Mouse (Mus musculus) ES-CJ7 (cell line): Measurements from ENCODE around the gene 1700061G19Rik.

Experiments used
- DNase-seq: peaks from one replicate; pipeline ENCODE4 v3.0.0; 2011; ENCODE audit warnings: low read depth, low spot score

1700061G19Rik gene

DNA sequence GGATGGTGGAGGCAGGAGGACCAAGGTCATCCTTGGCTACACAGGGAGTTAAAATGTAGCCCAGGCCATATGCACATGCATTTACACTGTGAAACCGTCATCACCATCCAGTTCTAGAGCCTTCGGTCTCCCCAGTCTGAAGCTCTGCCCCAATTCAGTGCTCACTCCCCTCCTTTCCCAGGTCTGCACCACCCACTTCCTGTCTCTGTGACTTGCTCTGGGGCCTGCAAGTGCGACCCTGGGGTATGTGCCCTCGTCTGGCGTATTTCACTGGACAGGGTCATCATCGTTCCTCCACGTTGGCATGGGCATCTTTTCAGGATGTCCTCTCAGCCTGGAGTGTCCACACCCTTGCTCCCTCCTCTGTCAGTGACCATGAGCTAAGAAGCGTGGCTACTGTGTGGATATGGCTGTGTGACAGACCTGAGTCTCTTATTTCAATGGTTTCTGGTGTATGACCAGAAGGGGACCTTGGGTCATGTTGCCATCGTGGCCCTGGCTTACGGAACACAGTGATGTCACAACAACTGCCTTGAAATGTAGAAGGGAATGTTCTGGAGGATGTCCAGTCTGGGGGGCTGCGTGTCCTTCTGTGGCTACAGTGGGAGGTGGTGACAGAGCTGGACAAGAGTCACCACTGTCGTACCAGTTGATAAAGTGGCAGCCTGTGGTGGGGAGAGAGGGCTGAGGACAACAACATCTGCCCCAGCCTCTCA, at the start of gene 1700061G19Rik:
1700061G19Rik (plus strand) TSS at position 542 of the 716 bp plus-strand sequence.
- no peak for DNase-seq

DNA sequence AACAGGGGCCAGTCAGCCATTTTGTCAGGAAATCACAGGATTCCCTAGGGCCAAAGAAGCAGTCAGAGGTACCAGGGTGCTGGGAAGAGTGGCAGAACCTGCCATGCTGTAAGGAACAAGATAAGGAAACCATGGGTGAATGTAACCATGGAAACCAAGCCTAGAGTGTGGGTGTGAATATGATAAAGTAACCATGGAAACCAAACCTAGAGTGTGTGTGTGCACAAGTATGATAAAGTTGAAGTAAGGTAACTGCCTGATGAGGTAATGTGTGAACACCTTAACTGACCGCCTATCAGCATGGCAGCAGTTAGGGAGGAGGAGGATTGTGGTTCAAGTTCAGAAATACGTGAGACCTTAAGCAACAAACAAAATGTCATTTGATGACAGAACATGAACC, 48.6 kb upstream of the 1700061G19Rik start:
- no peak for DNase-seq

DNA sequence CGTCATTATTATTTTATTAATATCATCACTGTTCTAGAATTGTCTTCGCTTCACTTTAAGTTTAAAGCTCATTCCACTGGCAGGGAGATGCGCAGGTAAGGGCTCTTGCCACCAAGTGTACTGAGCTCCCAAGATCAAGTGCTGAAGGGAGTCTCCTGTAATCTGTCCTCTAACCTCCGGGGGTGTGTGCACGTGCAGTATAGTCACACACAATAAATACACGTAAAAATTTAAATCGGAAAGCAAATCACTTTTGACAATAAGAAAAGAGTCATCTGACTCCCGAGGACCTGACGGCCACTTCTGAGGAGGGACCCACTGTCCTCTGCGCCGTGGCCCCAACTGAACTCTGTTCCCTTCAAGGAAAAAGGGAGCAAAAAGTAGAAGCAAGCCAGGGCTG, 46.1 kb upstream of the 1700061G19Rik start:
- DNase-seq = no peak

DNA sequence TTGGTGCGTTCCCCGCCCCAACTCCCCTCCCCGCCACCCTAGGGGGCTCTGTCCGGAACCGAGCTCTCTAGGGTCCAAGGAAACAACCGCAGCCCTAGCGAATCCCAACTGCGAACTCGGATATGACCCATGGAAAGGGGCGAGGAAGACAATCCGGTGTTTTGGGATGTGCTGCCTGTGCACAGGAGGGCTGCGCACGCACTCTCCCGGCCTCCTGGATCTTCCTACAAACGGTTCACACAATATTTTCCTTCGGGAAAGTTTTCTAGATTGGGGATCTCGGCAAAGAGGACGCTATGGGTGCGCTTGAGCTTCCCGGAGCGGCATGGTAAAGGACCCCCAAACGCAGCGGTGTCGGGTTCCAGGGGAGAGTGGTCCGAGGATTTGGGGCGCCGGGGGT, 45.5 kb upstream of the 1700061G19Rik start:
- DNase-seq = peak; percentile 59

DNA sequence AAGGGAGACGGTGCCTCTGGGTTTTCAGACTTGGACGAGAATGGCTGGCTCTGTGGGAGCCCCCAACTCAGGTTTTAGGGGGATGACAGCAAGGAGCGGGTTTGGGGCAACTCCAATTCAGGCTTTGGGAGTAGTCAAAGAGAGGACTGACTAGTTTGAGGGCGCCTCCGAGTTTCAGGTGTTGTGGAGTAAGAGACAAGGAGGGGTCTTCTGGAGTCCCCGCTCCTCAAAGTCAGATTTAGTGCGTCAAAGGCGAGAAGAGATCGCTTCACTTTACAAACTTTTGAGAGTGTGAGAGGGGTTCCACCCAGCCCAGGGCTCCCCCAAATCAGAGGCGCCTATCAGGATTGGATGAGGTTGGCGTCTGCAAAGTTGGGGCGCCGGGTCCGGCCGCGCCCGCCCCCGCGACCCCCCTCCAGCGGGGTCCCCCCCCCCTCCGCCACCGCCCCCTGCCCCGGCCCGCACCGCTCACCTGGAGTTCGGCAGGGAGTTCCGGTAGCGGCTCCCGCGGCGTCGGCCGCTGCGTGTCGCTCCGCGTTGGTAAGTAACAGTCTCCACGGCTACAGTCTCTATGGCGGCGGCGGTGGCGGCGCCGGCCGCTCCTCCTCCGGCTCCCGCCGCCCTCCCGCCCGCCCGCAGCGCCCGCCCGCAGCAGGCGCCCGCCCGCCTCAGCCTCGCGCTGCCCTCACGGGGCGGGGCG, 44.7 kb upstream of the 1700061G19Rik start, which contains the start of gene Rfx2:
Rfx2 (minus strand) TSS at position 603 of the 700 bp plus-strand sequence.
- no peak for DNase-seq

DNA sequence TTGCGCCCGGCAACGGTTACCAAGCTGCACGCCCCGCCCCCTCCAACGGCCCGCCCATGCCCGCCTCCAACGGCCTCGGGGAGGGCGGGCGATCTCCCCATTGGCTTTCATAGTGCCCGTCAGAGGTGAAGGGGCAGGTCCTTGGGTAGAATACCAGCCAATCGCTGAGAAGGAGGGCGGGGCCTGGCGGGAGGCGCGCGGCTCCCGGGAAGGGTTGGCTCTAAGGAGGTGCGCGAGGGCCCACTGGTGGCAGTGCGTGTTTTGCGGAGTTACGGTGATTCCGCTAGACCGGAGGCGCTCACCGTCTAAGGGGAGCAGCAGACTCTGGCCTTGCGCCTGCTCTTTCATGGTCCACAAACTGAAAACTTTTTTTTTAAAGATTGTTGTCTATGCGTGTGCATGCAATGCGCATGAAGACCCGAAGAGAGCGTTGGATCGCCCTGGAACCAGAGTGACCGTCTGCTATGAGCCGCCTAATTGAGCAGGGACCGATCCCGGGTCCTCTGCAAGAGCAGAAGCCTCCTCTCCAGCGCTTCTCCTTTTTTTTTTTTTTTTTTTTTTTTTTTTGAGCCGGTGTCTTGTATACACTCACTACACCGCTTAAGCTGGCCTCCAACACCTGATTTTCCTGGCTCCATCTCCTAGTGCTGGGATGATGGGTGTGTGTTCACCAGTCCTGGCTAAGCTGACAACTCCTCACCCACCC, 44.0 kb upstream of the 1700061G19Rik start:
- DNase-seq = peak; percentile 98

DNA sequence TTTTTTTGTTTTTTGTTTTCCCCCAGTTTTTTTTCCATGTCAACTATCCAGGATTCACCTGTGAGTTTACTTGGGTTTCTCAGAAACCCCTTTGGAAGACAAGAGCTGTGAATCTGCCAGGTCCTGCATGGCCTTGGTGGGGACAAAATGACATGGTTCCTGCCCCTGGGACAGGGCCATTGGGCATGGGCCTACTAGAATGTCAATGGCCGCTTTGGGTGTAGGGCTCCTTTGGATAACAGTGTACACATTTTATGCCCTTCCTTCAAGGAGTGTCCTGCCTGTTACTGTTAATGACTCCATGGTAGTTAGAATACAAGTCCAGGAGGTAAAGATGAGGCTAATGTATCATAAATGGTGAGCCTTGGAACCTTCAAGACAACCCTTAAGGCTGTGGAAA, 42.4 kb upstream of the 1700061G19Rik start:
- DNase-seq = no peak

DNA sequence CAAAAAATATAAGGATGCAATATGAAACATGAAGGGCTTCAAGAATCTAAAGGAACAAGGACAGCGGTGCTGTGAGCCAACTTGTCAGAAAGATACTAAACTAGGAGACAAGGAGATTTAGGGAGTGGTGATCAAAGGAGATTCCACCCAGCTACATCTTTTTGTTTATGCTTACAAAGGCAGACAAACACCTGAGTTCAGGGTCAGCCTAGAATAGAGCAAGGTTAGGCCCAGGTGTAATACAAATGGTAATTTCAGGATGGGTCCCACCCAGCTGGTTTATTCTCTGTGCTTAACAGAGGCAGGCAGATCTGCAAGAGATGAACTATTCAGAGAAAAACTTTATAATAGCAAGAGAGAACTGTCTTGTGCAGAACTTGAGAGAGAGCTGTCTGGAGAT, 41.9 kb upstream of the 1700061G19Rik start:
- DNase-seq = peak; percentile 96

DNA sequence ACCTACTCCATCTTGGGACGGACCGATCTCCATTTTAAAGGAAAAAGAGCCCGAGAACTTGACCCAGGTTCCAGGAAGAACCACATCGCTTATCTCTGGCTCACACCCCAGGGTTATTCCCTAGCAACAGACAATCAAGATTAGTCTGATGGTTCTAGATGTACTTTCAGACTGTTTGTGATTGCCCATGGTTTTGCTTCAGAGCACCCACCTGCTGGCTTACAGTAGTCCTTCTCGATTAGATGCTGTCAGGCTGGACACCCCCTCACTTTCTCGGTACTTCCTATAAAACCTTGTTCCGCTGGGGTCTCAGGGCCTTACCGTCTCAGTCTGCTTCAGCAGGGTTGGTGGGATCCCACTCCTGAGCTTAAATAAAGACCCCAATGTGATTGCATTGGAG, 38.9 kb upstream of the 1700061G19Rik start:
- no peak for DNase-seq

DNA sequence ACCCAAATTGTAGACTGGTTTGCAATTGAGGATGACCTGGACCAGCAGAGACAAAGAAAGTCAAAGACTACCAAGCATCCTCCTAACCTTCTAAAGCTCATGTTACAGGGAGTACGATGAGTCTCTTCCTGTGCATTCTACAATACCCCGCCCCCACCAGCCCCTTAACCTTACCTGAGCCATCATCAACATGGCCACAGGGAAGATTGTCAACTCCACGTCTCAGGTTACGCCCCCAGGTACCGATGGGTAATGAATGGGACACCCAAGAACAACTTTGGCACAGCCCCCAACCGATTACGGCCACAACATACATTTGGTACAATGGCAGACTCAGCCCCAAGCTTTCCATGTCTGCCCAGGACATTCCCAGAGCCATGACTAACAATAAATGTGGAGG, 34.8 kb upstream of the 1700061G19Rik start:
- DNase-seq = peak; percentile 49

DNA sequence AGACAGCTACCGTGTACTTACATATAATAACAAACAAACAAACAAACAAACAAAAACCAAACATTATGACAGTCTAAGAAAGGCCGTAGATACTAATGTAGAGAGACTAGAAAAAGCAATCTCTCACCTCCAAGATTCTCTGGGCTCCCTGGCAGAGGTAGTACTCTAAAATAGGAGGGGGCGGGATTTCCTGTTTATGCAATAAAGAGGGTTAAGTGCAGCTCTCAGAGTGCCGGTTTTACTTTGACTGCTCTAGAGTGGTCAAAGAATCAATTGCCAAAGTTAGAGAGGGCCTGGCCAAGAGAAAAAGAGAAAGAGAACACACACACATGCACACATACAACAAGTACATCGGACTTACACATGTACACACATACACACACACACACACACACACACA, 33.1 kb upstream of the 1700061G19Rik start:
- no peak for DNase-seq

DNA sequence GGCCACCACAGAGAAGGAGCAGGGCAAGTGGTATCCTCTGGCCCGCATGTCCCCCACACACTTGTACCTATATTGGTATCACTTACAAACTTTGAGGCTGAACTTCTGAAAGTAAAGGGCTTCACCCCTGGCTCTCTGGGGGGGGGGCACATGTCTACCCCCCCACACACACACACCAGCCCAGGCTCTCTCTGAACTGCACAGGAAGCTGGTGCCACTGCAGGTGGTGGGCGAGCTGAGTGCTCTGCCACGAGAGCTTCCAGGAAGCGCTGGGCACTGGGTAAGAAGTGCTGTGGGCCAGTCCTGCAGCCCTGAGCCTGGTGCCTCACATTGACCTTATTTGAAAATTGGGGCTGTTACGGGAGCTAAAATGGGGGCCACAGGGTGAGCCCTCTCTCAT, 31.6 kb upstream of the 1700061G19Rik start:
- no peak for DNase-seq

DNA sequence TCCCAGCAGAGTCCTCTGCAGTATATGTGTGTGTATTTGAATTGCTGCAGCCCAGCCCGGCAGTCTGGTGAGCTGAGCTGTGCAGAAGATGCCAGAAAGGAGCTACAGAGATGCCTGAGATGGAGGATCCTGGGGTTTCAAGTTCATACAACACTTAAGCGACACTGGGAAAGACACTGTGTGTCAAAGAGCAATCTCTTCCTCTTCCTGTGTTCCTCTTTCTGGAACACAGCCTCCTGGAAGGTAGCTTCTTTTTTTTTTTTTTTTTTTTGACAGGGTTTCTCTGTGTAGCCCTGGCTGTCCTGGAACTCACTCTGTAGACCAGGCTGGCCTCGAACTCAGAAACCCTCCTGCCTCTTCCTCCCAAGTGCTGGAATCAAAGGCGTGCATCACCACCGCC, 26.5 kb upstream of the 1700061G19Rik start:
- DNase-seq = no peak

DNA sequence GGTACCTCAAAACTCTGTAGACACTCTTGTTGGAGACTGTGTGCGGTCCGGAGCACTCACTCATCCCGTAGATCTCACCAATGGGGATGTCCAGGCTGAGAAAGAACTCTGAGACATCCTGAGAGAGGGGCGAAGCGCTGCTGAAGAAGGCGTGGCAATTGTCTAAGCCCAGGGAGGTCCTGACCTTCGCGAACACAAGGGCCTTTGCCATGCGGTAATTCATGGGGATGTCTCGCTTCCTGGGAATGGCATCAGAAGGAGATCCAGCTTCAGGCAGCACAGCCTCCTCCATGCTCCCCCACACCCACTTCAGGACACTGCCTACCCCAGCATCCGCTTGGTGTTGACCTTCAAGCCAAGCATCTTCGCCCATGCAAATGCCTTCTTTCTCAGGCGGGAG, 25.6 kb upstream of the 1700061G19Rik start:
- peak; percentile 56 for DNase-seq

DNA sequence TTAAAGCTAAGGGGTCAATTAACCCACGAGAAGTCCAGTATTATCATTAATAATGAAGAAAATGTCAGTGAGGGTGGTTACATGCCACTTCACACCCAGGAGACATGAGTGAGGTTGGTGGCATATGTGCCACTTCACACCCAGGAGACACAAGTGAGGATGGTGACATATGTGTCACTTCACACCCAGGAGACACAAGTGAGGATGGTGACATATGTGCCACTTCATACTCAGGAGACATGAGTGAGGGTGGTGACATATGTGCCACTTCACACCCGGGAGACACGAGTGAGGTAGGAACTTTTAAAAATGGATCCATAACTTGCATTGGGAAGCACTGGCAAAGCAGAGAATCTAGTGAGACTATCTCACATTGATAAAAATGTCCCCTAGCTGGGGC, 24.1 kb upstream of the 1700061G19Rik start:
- DNase-seq = no peak

DNA sequence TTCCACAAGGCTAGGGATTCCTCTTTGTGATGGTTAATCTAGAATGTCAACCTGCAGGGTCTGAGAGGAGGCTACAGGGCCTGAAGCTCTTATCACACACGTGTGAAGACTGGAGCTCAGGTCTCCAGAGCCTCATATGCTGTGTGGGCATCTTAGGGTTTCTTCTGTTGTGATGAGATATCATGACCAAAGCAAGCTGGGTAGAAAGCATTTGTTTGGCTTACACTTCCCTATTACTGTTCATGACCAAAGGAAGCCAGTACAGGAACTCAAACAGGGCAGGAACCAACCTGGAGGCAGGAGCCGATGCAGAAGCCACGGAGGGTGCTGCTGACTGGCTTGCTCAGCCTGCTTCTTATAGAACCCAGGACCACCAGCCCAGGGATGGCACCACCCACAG, 19.9 kb upstream of the 1700061G19Rik start:
- no peak for DNase-seq

DNA sequence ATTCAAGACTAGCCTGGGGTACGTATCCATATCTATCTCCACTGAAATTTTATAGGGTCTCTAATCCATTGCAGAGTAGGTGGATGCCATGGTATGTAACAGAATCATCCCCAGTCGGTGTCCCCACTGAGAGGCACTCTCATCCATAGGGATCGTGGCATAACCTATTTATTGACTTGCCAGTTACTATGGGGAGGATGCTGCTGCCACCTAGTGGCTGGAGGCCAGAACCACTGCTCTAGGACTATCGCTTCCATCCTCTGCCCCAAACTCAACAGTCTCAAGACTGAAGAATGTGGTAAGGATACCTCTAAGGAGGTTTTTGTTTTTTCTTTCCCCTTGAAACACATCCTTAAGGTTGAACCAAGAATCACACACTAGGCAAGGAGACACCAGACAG, 17.1 kb upstream of the 1700061G19Rik start:
- peak; percentile 91 for DNase-seq

DNA sequence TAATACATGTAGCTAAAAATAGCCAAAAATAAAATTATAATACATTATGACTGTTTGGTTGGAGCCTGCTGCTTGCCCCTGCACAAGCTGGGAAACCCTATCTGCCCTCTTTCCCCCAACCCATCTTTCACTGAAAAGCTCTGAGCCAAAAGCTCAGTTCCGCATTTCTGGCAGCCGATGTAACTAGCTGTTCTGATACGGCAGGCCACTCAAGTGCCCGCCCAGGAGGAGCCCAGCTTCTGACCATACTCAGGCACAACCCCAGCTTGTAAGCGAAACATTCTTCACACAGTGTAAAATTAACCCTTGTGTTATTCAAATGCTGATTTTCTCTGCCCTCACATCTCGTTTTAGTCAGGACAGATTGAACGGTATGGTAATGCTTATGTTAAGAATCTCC, 16.4 kb upstream of the 1700061G19Rik start:
- DNase-seq = no peak

DNA sequence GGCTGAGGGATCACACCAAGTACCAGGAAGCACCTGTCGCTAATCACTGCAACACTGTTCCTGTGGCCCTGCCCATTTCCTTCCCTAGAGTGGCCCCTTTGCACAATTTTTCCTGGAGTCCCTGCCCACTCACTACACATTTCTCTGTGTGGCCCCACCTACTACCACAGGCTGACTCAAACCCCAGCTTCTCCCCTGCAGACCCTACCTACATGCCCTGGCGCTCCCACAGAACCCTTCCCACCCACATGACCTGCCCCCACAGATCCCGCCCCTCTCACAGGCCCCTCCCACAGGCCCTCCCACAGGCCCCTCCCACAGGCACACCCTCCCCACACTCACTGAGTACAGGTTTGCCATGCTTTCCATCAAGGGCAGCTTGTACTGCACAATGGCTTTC, 14.1 kb upstream of the 1700061G19Rik start:
- DNase-seq = peak; percentile 90

DNA sequence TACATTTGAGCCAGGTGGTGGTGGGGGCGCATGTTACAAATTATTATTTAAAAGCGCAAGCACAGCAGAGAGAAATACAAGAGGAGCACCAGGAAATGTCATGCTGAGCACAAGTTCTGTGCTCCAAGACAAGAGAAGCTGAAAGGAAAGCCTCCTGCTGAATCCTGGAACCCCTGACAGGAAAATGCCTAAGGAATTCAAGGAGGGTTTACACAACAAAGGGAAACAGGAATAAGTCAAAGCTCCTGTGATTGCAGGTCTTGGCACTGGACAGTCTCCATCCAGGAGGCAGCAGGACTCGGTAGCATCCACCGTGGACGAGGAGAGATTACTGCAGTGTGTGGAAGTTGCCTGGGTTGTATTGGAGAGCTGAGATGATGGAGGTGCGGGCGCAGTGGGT, 9.2 kb upstream of the 1700061G19Rik start:
- no peak for DNase-seq

DNA sequence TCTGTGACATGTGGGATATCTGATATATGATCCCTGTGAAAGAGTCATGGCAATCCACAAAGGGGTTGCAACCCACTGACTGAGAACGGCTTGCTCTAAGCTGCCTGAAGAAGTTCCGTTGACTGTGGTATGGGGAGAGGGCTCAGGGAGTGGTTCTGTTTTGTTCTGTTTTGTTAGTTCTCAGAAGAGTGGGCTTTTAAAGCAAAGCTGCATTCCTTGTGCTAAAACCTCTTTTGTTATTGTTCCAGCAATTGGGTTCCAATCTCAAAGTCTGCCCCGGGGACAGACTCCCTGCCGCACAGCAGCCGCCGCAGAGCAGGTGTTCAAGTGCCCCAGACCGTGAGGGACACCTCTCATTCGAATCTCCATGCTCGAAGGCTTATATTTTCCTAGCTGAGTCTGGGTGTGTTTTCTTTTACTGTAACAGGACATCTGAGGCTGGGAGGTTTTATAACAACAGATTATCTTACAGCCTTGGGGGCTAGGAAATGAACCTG, 5.7 kb upstream of the 1700061G19Rik start:
- peak; percentile 59 for DNase-seq

DNA sequence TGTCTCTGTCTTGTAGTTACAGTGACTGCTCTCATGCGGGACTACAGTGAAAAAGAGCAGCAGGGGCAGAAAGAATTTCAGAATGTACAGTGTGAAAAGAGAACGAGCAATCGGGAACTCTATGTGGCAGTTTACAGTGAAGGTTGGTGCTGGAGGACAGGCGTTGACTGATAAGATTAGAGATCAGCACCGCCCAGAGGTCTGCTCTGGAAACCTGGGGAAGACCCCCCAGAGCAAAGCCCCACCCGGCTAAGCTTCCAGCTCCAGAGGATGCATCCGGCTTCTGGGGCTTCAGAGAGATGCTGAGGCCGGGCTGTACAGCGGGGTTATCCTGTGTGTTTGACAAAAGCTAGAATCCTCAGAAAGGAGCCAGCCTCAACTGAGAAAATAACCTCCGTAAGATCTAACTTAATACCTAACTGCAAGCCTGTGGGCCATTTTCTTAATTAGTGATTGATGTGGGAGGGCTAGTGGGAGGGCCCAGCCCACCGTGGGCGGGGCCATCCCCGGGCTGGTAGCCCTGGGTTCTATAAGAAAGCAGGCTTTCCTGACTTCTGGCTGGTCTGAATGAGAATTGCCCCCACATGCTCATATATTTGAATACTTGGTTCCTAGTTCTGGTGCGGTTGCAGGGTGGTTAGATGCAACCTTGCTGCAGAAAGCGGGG, 4.9 kb upstream of the 1700061G19Rik start:
- no peak for DNase-seq
